Mouse (Mus musculus) adrenal gland, postnatal 0 days (tissue): Measurements from ENCODE around the gene Cyp1a2. TPM values are rescaled to one million over a fixed set of nuclear protein-coding genes. Genes with fewer than 3 reads are reported as not detected.

Source experiments
- polyA plus RNA-seq: library from polyadenylated mRNA; unstranded; fragments of >200 nt; fragmentation: Nextera tagmentation; extraction: Ambion mirVana; gene quantifications from 2 replicates; pipeline ENCODE4 v1.2.1, GENCODE M21; 2015

Cyp1a2 gene
- polyA plus RNA-seq = 0.19 and 0.49 TPM in 2 replicates

DNA sequence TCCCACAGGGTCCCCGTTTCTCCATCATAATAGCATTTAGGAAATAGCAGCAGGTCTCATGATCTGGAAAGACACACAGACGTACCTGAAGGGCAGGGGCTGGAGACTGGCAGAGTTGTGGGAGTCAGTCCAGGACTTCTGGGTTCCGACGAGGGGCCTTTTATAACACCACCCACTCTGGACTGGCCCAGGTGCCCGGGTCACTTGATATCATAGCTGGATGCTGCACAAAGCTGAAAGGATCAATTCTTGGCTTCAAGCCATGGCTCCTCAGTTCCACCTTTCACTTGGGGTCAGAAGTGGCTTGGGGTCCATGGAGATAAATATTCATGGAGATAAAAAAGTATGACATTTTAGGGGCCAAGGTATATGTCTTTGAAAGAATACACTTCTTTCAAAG, at the start of gene Cyp1a2:
TSS of gene Cyp1a2 (minus strand) at position 184 of the 400 bp plus-strand sequence.

DNA sequence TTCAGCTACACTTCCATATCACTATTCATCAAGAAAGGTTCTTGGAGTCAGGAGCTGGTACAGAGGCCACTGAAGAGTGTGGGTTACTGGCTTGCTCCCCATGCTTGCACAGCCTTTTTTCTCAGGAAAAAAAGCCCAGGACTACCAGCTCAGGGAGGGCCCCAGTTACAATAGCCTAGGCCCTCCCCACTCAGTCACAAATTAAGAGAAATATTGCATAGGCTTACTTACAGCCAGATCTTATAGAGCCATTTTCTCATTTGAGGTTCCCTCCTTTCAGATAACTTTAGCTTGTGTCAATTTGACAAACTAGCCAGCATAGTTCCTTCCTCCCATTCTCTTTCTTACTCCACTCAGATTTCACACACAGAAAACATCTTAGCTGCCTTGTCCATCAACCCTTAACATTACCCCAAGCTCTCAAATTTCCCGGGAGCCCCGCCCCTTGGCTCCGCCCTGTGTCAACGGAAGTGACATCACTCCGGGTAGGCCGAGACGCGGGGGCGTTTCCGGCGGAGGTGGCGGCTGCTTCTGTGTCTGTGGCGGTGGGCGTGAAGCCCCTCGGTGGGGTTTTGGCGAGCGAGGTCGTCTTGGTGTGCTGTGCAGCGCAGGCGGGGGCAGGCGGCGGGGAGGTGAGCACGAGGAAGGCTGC, 24.7 kb upstream of the Cyp1a2 start, which contains the start of gene Edc3:
TSS of gene Edc3 (plus strand) at position 473 of the 652 bp plus-strand sequence.

DNA sequence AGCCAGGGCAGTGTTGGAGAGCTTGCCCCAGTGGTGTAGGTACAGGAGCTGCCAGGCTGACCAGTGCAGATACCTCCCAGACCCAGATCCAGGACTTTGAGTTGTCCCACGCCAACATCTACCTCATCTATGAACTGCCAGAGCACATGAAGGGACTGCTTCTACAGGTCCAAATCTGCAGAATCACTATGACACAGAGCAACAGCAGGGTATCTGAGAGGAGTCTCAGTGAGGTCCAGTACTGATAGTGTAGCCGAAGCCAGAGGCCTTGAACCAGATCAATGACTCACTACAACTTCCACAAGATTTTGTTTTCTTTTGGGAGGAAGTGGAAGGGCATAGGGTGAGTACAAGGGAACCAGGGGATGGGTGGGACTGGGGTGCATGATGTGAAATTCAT, 4.2 kb upstream of the Cyp1a2 start, which contains the start of gene Cyp1a1:
TSS of gene Cyp1a1 (plus strand) at position 178 of the 400 bp plus-strand sequence.

DNA sequence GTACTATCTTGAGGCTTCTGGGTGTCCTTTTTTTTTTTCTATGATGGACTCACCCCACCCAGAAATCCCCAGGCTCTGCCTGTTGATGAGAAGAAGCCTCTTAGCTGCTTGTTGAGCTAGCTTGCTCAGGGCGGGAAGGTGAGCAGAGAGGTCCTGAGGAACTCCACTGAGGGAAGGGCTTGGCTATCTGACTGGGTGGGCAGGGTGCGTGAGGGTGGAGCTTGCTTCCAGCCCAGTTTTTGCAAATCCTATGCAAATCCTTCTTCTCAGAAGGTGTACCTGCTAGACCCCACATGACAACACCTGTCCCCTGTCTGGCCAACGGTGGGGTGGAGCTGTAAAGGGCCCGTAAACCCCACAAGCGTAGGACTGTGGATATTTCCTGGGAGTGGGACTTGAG, 30.2 kb downstream of the Cyp1a2 start, which contains the start of gene Csk:
TSS of gene Csk (minus strand) at position 349 of the 400 bp plus-strand sequence.

Other genes with a start within 250 kb of the Cyp1a2 start
- 17.2 and 29.7 TPM in 2 replicates for gene Ppcdc, start 243.6 kb downstream of the Cyp1a2 start, polyA plus RNA-seq
- 14.9 and 18.4 TPM in 2 replicates for gene Scamp5, start 215.6 kb downstream of the Cyp1a2 start, polyA plus RNA-seq
- 6.5 and 11.3 TPM in 2 replicates for gene Rpp25, start 179.7 kb downstream of the Cyp1a2 start, polyA plus RNA-seq
- gene Cox5a, start 162.4 kb downstream of the Cyp1a2 start, polyA plus RNA-seq = 414 and 515 TPM in 2 replicates
- 12.6 and 16.0 TPM in 2 replicates for gene Fam219b, start 146.2 kb downstream of the Cyp1a2 start, polyA plus RNA-seq
- 22.8 and 35.4 TPM in 2 replicates for gene Mpi, start 130.9 kb downstream of the Cyp1a2 start, polyA plus RNA-seq
- gene Scamp2, start 122.8 kb downstream of the Cyp1a2 start, polyA plus RNA-seq = 50.5 and 72.3 TPM in 2 replicates
- gene Ulk3, start 94.3 kb downstream of the Cyp1a2 start, polyA plus RNA-seq = 8.6 and 11.9 TPM in 2 replicates
- gene Cplx3, start 77.4 kb downstream of the Cyp1a2 start, polyA plus RNA-seq = 0.07 TPM in 1 of 2 replicates, not detected in the other
- gene Lman1l, start 62.9 kb downstream of the Cyp1a2 start, polyA plus RNA-seq = 0.08 TPM in 1 of 2 replicates, not detected in the other
- 18.7 and 22.1 TPM in 2 replicates for gene Csk, start 30.1 kb downstream of the Cyp1a2 start, polyA plus RNA-seq
- gene Cyp1a1, start 4.2 kb upstream of the Cyp1a2 start, polyA plus RNA-seq = 0.06 TPM in 1 of 2 replicates, not detected in the other
- gene Edc3, start 24.8 kb upstream of the Cyp1a2 start, polyA plus RNA-seq = 14.6 and 18.0 TPM in 2 replicates
- 35.8 and 51.4 TPM in 2 replicates for gene Clk3, start 82.2 kb upstream of the Cyp1a2 start, polyA plus RNA-seq
- gene Arid3b, start 153.1 kb upstream of the Cyp1a2 start, polyA plus RNA-seq = 3.0 and 4.0 TPM in 2 replicates
- 97.8 and 135 TPM in 2 replicates for gene Ubl7, start 227.3 kb upstream of the Cyp1a2 start, polyA plus RNA-seq